Mouse (Mus musculus): ENCODE data around the gene Ctsw.

Ctsw gene

DNA sequence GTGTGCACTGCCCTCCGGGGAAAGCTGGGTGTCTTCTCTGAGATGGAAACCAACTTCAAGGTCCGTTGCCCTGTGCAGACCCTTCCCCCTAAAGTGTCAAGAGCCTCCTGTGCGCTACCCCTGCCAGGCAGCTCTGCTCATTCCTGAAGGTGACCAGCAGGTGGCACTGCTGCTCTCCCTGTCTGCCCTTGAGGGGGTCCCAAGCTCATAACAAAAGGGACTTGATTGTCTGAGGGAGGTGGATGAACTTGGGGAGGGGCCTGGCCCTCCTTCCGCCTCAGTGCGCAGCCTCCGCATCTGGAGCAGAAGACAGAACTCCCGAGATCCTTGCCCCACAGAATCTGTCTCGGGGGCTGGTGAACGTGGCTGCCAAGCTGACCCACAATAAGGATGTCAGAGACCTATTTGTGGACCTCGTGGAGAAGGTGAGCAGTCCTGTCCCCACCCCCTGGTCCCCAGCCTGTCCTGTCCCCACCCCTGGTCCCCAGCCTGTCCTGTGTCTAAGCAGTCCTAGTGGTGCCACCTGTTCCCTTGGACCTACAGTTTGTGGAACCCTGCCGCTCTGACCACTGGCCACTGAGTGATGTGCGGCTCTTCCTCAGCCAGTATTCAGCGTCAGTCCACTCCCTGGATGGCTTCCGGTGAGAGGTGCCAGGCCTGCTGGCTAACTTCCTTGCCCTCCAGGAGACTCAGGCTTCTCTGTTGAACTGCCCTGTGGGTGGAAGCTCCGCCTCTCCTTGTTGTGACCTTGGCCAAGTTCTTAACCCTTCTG is 4.3 kb downstream of the Ctsw start:
- DNase-seq (ENCODE audit: low read depth in 2 of 2, low spot score in 2 of 2): peak; percentile 49 to 65

DNA sequence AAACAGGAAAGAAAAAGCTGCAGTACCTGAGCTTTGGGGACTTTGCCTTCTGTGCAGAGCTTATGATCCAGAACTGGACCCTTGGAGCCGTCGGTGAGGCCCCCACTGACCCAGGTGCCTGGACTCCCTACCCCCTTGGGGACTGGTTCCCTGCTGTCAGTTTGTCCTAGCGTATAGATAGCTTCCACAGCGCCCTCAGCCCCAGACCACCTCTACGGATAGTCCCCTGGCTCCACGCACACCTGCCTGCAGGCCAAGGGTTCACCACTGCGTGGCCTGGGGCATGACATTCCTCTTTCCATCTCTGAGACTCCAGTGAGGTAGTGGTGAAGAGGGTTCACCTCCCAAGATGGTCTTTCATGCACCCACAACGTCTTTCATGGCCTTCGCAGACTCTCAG is 5.1 kb downstream of the Ctsw start:
- no peak for DNase-seq (ENCODE audit: low read depth in 2 of 2, low spot score in 2 of 2)

DNA sequence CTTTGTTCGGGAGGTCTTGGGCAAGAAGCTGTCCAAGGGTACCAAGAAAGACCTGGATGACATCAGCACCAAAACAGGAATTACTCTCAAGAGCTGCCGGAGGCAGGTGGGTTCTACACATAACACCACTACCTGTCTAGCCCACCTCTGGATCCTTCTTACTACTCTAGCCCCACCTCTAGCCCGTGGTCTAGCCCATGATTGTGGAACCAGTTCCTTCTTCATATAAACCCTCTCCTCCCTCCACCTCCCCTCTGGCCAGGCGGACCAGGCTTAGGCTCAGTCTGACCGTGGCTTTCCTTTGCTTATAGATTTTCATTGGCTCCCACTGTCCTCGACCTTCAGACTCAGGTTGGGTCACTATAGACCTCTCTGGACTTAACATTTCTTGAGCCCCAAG is 6.9 kb downstream of the Ctsw start:
- no peak for DNase-seq (ENCODE audit: low read depth in 2 of 2, low spot score in 2 of 2)

DNA sequence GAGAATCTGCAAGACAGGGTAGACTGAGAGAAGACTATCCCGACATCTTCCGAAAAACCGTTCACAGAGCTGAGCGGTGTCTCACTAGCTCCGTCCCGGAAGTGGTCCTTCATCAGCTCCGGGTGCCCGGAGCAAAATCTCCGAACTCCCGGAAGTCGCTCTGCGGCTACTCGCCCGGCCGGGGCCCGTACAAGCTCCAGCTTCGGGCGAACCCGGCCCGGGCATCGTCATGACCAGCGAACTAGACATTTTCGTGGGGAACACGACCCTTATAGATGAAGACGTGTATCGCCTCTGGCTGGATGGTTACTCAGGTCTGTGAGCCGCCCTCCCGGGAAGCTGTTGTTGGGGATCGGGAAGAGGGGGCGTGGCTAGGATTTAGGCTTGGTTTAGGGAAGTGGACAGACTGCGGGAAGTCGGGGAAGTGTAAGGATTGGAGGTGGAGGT is 7.8 kb downstream of the Ctsw start, which contains the start of gene Fibp:
Fibp (plus strand) TSS at position 151 of the 447 bp plus-strand sequence.
- peak; percentile 75 to 84 for DNase-seq (ENCODE audit: low read depth in 2 of 2, low spot score in 2 of 2)

DNA sequence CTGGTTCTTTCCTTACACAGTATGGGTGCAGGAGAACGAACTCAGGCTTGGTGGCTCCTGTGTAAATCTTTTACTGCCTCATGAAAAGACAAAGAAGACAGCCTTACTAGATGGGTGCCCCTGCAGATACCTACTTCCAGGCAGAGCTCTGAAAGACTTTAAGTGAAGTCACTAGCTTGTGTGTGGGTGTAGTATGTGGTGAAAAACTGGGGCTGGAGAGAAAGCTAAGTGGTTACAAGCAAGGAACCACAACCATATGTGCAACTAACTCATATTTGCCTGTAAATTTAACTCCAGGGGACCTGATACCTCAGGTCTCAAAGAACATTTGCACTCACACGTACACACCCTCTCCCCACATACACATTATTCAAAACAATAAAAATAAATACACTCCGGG is 8.4 kb downstream of the Ctsw start:
- no peak for DNase-seq (ENCODE audit: low read depth in 2 of 2, low spot score in 2 of 2)

DNA sequence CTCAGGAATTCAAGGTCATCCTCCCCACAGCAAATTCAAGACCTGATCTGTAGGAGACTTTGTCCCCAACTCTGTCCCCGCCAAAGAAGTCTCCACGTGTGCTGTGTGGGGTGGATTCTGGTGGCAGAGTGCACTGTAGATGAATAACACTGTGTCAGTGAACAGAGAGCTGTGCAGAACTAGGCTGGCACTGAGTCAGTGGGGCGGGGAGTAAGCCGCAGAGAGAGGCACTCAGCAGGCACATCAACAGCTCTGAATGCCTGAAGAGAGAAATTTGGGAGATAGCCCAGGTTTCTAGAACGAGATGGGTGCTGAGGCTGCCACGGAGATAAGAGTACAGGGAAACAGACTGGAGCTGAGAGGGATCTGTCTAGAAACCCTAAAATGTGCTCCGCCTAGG is 9.3 kb downstream of the Ctsw start:
- DNase-seq (ENCODE audit: low read depth in 2 of 2, low spot score in 2 of 2): no peak

DNA sequence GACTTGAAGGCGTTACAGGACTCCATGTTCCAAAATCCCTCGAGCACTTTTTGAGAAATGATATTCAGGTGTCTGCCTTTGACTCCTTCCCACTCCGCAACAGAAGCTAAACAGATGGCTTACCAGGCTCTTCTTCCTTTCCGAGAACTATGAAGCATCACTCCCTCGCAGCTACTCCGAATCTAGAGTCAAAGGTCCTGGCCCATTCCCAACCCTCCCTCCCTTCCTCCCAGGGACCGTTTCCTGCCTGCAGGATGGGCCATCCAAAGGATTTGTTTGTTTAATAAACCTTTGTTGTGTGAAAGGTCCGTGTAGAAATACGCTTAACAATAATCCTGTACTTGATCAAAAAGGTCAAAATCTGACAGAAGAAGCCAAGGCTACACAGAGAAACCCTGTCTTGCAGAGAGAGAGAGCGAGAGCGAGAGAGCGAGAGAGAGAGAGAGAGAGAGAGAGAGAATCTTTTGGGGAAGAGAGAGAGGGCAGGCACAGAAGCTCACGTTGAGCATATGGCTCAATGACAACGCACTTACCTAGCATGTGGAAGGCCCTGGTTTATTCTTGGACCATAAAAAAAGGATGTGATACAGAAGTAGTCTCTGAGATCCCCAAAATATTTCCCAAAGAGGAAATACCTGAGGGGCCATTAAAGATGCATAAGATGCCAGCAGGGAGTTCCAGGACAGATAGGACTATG is 10.4 kb downstream of the Ctsw start, which contains the start of gene Ccdc85b:
Ccdc85b (minus strand) TSS at position 149 of the 697 bp plus-strand sequence.
- no peak for DNase-seq (ENCODE audit: low read depth in 2 of 2, low spot score in 2 of 2)

DNA sequence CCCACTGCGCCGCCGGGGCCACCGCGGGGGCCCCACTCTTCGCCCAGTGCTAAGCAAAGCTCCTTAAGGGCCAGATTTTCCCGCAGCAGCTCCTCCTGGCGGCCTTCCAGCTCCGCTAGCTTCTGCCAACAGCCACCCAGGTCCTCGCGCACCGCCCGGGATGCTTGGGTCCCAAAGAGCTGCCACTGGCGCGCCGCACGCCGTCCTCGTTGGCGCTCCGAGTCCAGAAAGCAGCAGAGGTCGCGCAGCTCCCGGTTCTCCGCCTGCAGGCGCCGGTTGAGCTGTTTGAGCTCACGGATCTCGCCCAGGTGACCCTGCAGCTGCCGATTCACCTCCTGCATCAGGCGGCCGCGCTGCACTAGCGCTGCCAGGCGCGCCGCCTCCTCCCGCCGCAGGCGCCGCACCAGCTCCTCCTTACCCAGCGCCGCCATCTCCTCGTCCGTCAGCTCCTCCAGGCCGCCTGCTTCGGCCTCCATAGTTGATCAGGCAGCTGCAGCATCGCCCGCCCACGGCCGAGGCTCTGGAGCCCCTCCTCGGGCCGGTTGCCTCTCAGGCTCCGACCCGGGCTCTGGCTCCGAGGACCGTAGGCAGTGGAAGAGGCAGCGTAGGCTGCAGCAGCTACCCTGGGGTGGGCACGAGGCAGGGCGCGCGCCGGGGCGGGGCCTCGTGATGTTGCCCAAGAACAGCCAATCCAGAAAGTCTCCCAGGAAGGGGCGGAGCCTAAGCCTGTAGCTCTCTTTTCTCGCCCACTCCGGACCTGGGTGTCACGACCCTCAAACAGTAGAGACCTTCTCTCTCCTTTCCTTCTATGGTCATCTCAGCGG is 11.2 kb downstream of the Ctsw start:
- peak; percentile 77 to 91 for DNase-seq (ENCODE audit: low read depth in 2 of 2, low spot score in 2 of 2)

DNA sequence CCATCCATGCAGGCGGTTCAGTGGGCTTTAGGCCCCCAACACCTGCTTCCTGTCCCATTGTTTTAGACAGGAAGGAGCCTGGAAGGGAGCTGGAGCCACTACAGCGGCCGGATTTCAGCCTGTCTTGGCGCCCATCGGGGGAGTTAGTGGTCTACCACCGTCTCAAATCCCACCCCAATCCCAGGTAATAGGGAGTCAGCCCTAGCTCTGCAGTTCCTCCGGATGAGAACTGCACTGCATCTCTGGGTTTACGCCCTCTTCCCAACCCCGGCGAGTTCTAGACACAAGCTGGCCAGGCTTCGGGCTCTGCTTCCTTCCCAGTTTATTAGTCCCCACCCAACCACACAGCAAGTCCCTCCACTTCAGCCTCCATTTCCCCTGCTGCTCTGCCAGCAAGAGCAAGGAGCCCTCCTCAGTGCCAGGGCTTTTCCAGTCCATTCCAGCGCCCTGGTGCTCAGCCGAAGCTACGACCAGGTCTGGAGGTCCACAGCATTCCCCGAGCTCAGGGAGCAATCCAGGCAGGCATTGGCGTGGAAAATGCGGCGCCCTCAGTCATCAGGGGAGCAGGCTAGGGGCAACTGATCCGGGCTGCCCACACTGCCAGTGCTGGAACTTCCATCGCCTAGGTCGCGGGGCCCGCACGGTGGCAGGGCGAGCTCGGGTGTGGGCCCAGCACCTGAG is 11.9 kb downstream of the Ctsw start:
- no peak for DNase-seq (ENCODE audit: low read depth in 2 of 2, low spot score in 2 of 2)

DNA sequence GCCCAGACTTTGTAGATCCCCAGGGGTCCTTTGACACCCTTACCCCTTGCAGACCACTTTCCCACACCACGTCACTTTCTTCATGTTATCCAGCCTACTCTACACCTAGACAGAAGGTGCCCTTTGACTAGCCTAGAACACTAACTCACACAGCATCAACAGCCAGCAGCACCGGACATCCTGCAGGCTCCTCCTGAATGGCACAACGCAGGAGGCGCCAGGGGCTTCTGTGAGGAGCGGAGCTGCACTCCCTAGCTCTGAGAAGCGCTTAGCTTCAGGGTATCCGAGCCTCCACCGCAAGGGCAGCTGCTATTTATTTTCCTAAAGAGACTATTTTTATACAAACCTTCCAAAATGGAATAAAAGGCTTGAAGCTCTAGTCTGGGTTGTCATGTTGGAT is 12.7 kb downstream of the Ctsw start:
- no peak for DNase-seq (ENCODE audit: low read depth in 2 of 2, low spot score in 2 of 2)

DNA sequence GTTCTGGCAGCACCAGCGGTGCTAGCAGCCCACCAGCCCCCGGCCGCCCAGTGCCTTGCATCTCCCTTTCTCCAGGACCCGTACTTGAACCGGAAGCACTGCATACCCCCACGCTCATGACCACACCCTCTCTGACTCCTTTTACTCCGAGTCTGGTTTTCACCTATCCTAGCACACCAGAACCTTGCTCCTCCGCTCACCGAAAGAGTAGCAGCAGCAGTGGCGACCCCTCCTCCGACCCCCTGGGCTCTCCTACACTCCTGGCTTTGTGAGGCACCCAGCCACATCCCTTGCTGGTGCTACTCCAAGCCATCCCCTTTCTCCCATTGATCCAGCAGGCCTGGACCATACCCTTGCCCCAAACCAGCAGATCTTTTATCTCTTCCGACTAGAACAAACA is 13.3 kb downstream of the Ctsw start:
- DNase-seq (ENCODE audit: low read depth in 2 of 2, low spot score in 2 of 2): no peak

DNA sequence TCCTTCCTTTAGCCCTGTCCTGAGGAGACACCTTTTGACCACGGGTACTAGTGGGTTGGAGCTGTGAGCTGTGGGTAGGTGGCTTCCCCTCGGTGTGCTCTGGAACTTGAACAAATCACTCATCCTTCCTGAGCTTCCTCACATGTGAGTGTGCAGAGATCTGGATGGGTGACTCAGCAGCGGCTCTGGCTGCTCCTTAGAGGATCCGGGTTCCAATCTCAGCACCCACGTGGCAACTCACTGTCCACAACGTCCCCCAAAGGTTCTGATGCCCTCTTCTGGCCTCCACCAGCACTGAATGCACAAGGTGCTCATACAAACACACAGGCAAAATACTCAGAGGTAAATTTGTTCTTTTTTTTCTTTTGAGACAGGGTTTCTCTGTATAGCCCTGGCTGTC is 16.5 kb downstream of the Ctsw start:
- DNase-seq (ENCODE audit: low read depth in 2 of 2, low spot score in 2 of 2): no peak

DNA sequence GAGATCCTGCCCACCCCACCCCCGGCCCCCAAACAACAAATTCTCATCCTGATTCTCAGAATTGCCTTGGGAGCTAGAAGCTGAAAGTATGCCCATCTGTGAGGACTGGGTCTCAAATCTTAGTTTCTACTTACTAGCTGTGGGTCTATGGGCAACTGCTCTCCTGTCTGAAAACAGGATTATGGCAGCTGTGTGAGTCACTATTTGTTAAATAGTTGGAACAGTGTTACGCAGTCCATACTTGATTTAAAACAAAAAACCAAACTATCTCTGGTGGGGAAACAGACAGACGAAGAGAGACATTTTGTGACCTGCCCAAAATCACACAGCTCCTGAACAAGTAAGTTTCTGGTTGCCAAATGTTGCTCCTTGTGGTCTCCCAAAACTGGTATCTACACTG is 18.6 kb downstream of the Ctsw start:
- DNase-seq (ENCODE audit: low read depth in 2 of 2, low spot score in 2 of 2): no peak

DNA sequence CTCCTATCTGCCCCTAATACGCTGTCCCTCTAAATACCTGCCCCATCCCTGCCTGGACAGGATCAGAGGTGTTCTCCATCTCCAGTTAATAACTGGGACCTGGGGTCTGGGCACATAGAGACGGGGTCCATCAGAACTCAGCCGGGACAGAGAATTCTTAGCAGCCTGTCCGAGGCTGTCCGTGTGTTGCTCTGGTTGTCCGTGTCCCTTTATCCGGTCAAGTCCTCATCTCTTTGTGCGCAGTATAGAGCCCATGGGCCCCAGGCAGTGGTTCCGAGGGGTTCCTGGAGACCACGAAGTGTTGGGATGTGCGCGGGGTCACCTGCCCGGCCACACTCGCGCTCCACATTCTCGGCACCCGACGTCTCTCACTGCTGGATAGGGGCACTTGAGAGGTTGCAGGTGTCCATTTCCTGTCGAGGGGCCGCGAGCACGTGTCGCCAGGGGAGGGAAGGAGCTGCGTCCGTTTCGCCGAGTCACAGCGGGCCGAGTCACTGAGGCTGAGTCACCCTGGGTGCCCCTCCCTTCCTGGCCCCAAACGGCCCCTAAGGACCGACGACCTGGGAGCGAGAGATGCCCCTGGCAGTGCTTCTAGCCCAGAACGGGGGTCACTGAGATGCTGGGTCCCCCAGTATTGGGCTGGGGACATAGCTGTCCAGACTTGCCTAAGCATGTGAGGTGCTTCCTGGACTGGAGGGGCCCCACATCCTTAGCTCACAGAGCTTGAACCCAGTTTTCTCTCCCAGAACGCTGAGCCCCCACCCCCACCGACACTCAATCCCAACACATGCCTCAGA is 19.8 kb downstream of the Ctsw start:
- no peak for DNase-seq (ENCODE audit: low read depth in 2 of 2, low spot score in 2 of 2)

DNA sequence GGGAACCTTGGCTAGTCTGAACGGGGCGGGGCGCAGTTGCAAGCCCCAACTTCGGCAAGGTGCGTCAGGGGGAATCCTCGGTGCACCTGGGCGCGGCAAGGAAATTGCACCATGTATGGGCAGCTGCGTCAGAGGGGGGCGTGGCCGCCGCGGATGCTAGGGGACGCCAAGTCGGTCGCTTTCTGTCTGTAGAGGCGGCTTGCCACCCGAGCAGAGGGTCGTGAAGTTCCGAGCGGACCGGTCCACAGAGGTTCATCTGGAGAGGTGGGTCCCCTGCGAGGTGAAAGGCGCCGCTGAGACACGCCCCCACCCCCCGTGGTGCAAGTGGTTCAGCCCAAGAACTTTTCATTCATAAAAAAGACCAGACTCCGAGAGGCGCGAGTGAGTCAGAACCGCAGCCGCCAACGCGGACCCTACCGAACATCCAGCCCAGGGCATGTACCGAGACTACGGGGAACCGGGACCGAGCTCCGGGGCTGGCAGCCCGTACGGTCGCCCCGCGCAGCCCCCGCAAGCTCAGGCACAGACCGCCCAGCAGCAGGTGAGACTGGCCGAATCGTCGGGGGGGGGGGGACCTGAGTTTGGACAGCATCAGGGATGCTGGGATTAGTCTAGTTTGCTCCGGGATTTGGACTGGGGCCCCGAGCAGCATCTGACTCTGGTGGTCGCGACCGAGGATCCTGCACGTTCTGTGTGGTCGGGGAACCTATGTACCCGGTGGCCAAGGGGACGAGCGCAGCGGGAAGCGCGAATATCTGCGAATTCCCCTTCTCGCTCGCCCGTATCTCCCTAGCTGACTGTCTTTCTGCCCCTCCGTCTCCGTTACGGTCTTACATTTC is 20.6 kb downstream of the Ctsw start, which contains the start of gene Fosl1:
Fosl1 (plus strand) TSS at position 33 of the 839 bp plus-strand sequence.
- peak; percentile 68 to 82 for DNase-seq (ENCODE audit: low read depth in 2 of 2, low spot score in 2 of 2)

DNA sequence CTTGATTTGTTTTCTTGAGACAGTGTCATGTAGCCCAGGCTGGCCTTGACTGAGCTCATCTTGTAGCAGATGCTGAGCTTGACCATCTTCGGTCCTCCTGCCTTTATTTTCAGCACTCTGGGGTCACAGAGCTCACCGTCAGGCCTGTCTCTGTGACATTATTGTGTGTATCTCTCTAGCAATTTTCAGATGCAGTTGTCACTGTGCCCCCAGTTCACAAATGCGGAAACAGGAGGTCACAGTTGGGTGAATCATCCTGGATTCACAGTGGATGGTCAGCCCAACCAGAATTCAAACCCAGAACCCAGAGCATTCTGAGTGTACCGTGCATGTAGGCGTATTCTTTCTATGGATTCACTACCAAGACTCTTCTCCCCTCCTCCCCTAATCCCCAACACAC is 22.6 kb downstream of the Ctsw start:
- DNase-seq (ENCODE audit: low read depth in 2 of 2, low spot score in 2 of 2): no peak

DNA sequence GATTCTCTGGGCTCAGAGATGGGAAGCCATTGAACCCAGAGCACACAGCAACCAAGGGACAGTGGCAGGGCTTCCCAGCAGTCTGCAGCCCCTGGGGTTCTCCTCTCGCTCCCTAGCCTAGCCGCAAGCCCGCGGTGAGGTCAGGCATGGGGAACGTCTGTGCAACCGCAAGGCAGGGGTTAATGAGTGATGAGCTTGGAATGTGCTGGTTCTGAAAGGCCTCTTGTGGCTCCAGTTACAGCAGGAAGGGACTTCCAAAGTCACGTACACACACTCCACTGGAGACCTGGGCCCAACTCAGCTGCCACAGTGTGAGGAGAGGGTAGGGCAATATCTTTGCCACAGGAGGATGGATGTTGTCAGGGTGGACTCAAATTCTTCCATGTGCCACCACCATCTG is 23.4 kb downstream of the Ctsw start:
- no peak for DNase-seq (ENCODE audit: low read depth in 2 of 2, low spot score in 2 of 2)

DNA sequence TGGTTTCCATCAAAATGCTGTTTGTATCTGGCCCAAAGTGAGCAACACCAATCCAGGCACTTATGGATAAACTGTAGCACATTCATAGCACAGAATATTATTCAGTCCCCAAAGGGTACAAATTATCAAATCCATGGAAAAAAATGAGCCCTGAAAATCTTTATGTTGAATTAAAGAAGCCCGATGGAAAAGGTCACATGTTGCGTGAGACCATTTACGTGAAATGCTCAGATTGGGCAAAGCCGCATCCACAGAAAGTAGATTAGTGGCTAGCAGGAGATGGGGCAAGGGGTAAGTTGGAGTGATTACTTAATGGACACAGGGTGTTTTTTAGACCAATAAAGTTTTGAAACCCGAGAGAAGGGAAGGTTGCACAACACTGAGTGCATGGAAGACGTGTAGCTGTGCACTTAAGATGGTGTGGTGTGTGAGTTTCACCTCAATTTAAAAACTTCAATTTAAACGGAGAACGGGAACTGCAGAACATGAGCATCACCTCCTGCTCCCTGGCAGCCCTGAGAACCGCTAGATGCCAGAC is 23.9 kb downstream of the Ctsw start:
- DNase-seq (ENCODE audit: low read depth in 2 of 2, low spot score in 2 of 2): no peak

DNA sequence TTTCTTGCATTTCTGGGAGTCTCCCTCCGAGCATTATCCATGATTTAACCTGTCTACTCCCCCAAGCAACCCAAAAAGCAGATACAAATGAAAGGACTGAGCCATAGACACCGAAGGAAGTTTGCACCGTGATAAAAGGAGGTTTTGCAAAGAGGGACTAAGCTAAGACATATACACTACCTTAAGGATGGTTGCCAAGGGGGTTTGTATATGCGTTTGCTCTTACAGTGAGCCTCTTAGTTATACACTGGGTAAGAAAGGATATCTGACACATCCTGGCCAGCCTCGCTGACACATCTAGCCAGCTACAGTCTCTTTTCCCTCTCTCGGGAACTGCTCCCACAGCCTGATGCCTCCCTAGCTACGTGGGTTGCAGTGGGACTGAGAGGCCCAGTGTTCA is 34.4 kb downstream of the Ctsw start:
- DNase-seq (ENCODE audit: low read depth in 2 of 2, low spot score in 2 of 2): no peak
